Mouse (Mus musculus) olfactory bulb, adult 2 months (tissue): ENCODE measurements at regions not wholly inside any gene's neighbourhood (a gene's known extent, or its start where the extent isn't known, plus 50 kb on each side); places are given as distances from the start of the nearest gene placed in this dataset.

Experiments used
- H3K27ac ChIP-seq: fragments of 200-500 bp; 2 replicates; pipeline ENCODE4 v1.5.1; 2012; ENCODE audit warnings: low read depth, low read length; ENCODE audit not compliant: insufficient read depth
- H3K4me1 ChIP-seq: fragments of 200-500 bp; 2 replicates; pipeline ENCODE4 v1.6.1; 2012; ENCODE audit warnings: low read length; ENCODE audit not compliant: control insufficient read depth, insufficient read depth
- H3K4me3 ChIP-seq: fragments of 200-500 bp; 2 replicates; pipeline ENCODE4 v1.5.1; 2012; ENCODE audit warnings: mild to moderate bottlenecking, low read depth, low read length, moderate library complexity; ENCODE audit not compliant: insufficient read depth
- CTCF ChIP-seq: fragments of 200-500 bp; IDR thresholded peaks from 2 replicates; pipeline ENCODE4 v1.5.1; 2012; ENCODE audit warnings: low read depth, mild to moderate bottlenecking, low read length, moderate library complexity; ENCODE audit not compliant: insufficient read depth
- POLR2A ChIP-seq: fragments of 200-500 bp; IDR thresholded peaks from 2 replicates; pipeline ENCODE4 v1.6.1; 2012; ENCODE audit warnings: mild to moderate bottlenecking, low read depth, low read length, moderate library complexity; ENCODE audit not compliant: insufficient read depth
- WGBS: fragments of 180-500 bp; shearing (Covaris S2); methylation state at CpG from one replicate; pipeline ENCODE4 v1.1.7; 2018; 5-methylcytosine and 5-hydroxymethylcytosine counted together

- 87% methylated on average over 7 of the region's 7 CpGs for WGBS
- Histone ChIP-seq H3K4me1 (peaks cover 3% of the 10 kb centered on the region; the same call in 1 of the 2 replicates), H3K27ac (no peak overlapping the region), H3K4me3 (no peak overlapping the region)
- TF ChIP-seq CTCF (no peak), POLR2A (no peak)
Observed at GRCm38 (mm10) chr9:61711296-61711695, 203.0 kb downstream of the Rplp1 start.

GRCm38 (mm10) chr9:61707875-61708274 lies 206.5 kb downstream of the Rplp1 start:
- WGBS, result 96% methylated on average over 7 of the region's 7 CpGs

GRCm38 (mm10) chr9:61707296-61707695 lies 207.0 kb downstream of the Rplp1 start:
- 81% methylated on average over 2 of the region's 2 CpGs for WGBS

More at GRCm38 (mm10) chr9:61707875-61708274, 206.5 kb downstream of the Rplp1 start:
- H3K4me1 ChIP-seq, result no peaks in the 10 kb centered on the region
- no peak overlapping the region for H3K4me3 ChIP-seq
- no peak for TF ChIP-seq CTCF
- TF ChIP-seq POLR2A, result no peak
- no peak overlapping the region for H3K27ac ChIP-seq

GRCm38 (mm10) chr9:61706263-61706755 lies 208.0 kb downstream of the Rplp1 start:
- TF ChIP-seq POLR2A (no peak), CTCF (no peak)
- Histone ChIP-seq H3K4me1 (no peaks in the 10 kb centered on the region), H3K27ac (no peak overlapping the region), H3K4me3 (no peak overlapping the region)
- WGBS, result 85% methylated on average over 6 of the region's 6 CpGs

More at GRCm38 (mm10) chr9:61707296-61707695, 207.0 kb downstream of the Rplp1 start:
- Histone ChIP-seq H3K4me3 (no peak overlapping the region), H3K27ac (no peak overlapping the region), H3K4me1 (no peaks in the 10 kb centered on the region)
- TF ChIP-seq CTCF, result no peak
- no peak for TF ChIP-seq POLR2A

- TF ChIP-seq POLR2A (no peak), CTCF (no peak)
Observed at GRCm38 (mm10) chr9:61705586-61706233, 208.6 kb downstream of the Rplp1 start.

GRCm38 (mm10) chr9:61703301-61703700 lies 211.0 kb downstream of the Rplp1 start:
- H3K4me1 ChIP-seq, result no peaks in the 10 kb centered on the region
- no peak for TF ChIP-seq POLR2A
- TF ChIP-seq CTCF, result no peak
- WGBS, result 50% methylated on average over 11 of the region's 11 CpGs

More at GRCm38 (mm10) chr9:61705586-61706233, 208.6 kb downstream of the Rplp1 start:
- Histone ChIP-seq H3K4me3 (no peak overlapping the region), H3K4me1 (no peaks in the 10 kb centered on the region), H3K27ac (no peak overlapping the region)
- WGBS, result 83% methylated on average over 5 of the region's 5 CpGs

GRCm38 (mm10) chr9:61702280-61702966 lies 211.9 kb downstream of the Rplp1 start:
- TF ChIP-seq CTCF (no peak), POLR2A (no peak)
- Histone ChIP-seq H3K27ac (no peak overlapping the region), H3K4me3 (no peak overlapping the region), H3K4me1 (peaks cover 3% of the 10 kb centered on the region)
- 80% methylated on average over 22 of the region's 22 CpGs for WGBS

More at GRCm38 (mm10) chr9:61703301-61703700, 211.0 kb downstream of the Rplp1 start:
- H3K27ac ChIP-seq, result no peak overlapping the region
- H3K4me3 ChIP-seq, result no peak overlapping the region

- no peak overlapping the region for H3K27ac ChIP-seq
- WGBS, result 97% methylated on average over 6 of the region's 6 CpGs
- TF ChIP-seq POLR2A (no peak), CTCF (no peak)
- no peak overlapping the region for H3K4me3 ChIP-seq
- H3K4me1 ChIP-seq, result peaks cover 3% of the 10 kb centered on the region
Observed at GRCm38 (mm10) chr9:61700576-61700975, 213.8 kb downstream of the Rplp1 start.

- no peak overlapping the region for H3K4me3 ChIP-seq
- H3K4me1 ChIP-seq, result peaks cover 3% of the 10 kb centered on the region
- no peak for TF ChIP-seq CTCF
- TF ChIP-seq POLR2A, result no peak
- no peak overlapping the region for H3K27ac ChIP-seq
- WGBS, result 80% methylated on average over 5 of the region's 5 CpGs
Observed at GRCm38 (mm10) chr9:61699618-61700017, 214.7 kb downstream of the Rplp1 start.
